Mouse (Mus musculus): ENCODE data around the gene Slc6a11.

- TF ChIP-seq CTCF (IDR thresholded peaks at IDR 0.05; ENCODE audit: insufficient read depth, low read length) (no peak), POLR2A (IDR thresholded peaks at IDR 0.05; ENCODE audit: borderline replicate concordance, extremely low read depth, low read depth, low read length) (no peak)
Observed at GRCm38 (mm10) chr6:114143544-114143943, 12.5 kb downstream of the Slc6a11 start.

Data from lung, adult 2 months (tissue).